Mouse (Mus musculus): ENCODE data around the gene Trcg1.

Gene Trcg1

DNA sequence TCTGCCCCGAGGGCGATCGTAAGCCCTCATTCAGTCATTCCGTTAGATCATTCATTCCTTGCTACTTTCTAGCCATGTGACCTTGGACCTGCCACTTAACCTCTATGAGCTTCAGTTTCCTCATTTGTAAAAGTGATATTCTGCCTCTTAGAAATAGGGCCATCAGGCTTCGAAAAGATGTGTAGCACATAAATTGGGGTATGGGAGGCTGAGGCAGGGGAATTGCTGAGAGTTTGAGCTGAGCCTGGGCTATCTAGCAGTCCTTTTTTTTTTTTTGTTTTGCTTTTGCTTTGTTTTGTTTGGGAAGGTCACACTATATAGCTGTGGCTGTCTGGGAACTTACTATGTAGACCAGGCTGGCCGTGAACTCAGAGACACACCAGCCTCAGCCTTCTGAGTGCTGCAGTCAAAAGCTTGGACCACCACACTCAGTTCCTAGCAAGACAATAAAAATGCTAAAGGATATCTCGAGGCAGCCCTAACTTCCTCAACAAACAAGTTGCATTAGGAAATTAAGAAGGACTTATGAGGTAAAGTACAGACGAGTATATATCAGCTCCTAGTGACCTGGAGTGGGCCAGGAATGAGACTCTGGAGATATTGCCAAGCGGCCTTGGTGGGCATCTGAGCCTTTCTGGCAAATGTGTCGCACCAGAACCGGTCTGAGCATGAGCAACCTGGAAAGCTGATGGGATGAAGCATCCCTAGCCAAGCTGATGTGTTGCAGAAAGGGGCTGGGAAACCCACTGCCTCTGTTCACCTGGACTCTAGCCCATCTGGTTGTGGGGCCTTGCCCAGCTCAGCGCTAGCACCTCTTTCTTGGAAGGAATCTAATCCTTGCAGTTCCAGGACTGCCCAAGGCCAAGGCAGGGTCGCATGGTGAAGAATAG, 26.7 kb downstream of the Trcg1 start:
- no peak for DNase-seq (ENCODE audit: low spot score)

- DNase-seq (ENCODE audit: low spot score): no peak
Measured at GRCm38 (mm10) chr9:57265125-57265524, 28.8 kb downstream of the Trcg1 start.

GRCm38 (mm10) chr9:57267421-57267820, 31.1 kb downstream of the Trcg1 start:
- DNase-seq (ENCODE audit: low spot score): no peak

- DNase-seq (ENCODE audit: low spot score): no peak
Measured at GRCm38 (mm10) chr9:57268078-57268477, 31.7 kb downstream of the Trcg1 start.

DNA sequence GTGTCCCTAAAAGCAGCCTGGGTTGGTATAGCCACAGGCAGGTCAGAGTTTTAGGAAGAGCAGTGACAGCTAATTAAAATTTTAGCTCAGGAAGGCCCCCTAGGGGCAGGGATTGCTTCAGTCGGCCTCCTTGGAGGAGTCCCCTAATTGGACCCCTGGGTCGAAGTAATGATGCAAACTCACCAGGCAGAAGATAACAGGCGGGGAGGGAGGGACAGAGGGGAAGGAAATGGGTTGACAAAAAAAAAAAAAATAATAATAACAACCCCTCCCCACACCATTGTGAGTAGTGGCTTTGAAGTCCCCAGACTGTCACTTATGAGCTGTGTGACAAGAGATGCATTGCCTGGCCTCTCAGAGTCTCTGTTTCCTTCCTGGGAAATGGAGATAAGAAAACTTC, 32.2 kb downstream of the Trcg1 start:
- DNase-seq (ENCODE audit: low spot score): no peak

DNA sequence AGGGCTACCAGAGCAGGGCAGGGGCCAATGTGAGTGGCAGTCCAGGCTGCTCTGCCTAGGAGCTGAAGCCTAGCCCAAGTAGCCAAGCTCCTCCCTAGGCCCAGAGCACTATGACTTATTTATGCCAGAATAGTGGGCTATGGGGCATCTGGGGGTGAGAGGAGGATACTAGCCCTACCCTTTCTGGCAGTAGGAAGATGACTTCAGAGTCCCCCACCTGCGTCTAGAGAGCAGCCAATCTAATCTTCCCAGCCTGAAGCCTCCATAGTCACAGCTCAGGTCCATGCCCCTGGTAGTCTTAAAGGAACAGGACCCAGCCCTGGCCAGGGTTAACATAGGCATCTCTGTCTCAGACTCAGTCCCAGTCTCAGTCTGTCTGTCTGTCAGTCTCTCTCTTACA, 33.0 kb downstream of the Trcg1 start:
- DNase-seq (ENCODE audit: low spot score): no peak

DNA sequence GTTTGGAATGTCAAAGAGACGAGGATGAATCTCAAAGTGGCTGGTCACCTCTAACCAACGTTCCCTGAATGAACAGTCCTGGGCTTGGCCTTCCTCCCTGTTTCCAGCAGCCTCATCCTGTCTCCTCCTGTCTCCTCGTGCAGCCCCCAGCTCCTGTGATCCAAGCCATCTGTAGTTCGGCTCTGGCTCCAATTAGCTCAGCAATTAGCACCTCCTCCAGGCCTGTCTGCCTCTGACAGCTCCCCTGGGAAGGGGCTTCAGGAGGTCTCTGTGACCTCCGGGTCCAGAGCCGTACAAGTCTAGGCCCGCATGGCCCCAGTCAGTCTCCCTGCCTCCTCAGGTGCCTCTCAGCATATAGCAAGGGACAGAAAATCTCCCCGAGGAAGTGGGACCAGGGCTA, 34.0 kb downstream of the Trcg1 start:
- DNase-seq (ENCODE audit: low spot score): no peak

DNA sequence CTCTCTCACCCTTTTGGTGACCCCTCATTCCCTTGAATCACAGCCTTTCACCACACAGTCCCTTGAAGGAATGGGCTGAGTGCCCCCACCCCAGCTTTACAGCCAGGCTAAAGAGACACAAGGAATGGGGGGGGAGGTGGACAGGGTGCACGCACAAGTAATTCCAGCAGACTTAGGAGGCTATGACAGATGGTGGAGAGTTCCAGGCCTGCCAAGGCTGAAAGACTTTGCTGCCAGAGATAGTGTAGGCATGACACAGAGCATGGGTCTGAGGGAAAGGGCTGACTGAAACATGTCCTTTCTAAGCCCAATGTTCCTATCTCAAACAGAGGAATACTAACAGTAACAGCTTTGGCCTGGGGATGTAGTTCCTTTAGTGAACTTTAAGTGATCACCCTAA, 34.7 kb downstream of the Trcg1 start:
- no peak for DNase-seq (ENCODE audit: low spot score)

DNA sequence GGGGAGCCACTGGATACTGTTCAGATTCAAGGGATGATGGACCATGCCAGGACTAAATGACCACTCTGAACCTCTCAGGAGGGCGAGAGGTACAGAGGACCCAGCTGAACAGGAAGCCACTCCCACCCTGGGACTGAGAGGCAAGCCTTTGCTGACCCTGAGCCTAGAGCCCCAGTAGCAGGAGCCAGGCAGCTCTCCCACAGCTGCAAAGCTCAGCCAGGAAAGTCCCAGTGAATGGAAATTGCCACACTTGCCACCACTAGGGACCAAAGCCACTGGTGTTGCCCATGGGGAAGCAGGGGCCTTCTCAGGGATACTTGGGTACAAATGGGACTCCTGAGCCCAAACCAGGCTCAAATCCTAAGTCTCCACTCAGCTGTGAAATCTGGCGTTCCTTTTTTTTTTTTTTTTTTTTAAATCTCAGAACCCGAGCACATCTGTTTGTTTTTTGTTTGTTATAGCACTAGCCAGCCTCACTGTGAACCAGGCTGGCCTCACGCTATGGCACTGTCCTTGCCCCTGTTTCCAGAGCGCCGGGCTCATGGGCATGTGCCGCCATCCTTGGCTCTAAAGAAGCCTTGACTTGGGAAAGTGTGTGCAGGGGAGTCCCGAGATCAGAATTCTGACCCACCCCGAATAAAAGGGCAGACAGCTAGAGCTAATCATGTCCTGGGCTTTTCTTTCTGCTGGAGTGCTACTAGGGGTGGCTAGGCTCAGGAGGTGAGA, 35.6 kb downstream of the Trcg1 start:
- DNase-seq (ENCODE audit: low spot score): no peak

GRCm38 (mm10) chr9:57272902-57273804, 36.8 kb downstream of the Trcg1 start:
- no peak for DNase-seq (ENCODE audit: low spot score)

GRCm38 (mm10) chr9:57273805-57274494, 37.6 kb downstream of the Trcg1 start:
- DNase-seq (ENCODE audit: low spot score): no peak

- no peak for DNase-seq (ENCODE audit: low spot score)
Measured at GRCm38 (mm10) chr9:57276311-57276710, 40.0 kb downstream of the Trcg1 start.

DNA sequence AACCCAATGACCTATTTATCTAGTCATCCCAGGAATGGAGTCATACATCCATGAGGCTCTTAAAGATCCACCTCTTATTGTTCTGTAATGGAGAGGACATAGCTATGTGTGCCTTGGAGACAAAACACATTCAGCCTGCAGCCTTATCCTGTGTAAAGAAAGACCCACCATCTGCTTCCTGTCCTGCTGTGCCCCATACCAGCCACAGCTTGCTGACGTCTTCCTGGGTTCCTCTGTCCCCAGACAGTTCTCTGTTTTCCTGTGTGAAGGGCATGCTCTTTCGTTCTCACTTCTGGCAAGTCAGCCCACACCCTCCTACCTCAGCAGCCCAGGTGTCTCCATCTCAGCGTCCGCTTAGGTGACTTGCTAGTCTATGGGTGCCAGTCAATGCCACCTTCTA, 41.9 kb downstream of the Trcg1 start:
- DNase-seq (ENCODE audit: low spot score): no peak

DNA sequence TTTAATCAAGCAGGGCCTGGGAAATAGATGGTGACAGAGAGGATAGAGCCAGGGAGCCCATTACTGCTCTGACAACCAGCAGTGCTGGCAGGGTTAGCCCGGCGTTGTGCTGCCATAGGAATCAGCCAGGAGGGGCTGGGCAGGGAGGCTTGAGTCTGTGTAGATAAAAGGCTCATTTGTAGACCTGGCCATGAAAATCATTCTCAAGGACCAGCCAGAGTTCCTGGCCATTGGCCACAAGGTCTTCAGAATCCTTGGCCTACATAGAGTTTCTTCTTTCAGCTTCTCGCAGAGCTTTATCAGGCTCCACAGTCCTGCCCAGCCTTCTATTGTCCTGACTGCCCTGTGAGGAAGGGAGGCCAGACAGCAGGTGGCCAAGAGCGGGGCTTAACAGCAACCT, 43.1 kb downstream of the Trcg1 start:
- no peak for DNase-seq (ENCODE audit: low spot score)

DNA sequence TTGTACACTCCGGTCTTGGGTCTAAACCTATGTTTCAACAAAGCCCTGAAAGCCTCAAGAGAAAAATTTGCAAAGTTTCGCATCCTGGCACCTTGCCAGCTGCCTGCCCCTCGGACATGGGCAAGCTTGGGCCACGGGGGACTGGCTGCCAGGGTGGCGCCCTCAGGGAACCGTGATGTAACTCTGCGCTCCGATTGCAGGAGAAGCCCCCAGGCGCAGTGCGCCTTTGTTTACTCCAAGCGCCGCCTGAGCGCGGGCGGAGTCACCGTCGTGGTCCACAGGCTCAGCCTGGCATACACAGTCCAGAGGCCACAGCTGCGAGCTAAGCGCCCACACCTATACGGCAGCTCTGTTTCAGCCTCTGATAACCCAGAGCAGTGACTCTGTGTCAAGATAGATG, 45.2 kb downstream of the Trcg1 start:
- no peak for DNase-seq (ENCODE audit: low spot score)

- no peak for DNase-seq (ENCODE audit: low spot score)
Measured at GRCm38 (mm10) chr9:57282686-57283085, 46.3 kb downstream of the Trcg1 start.

- DNase-seq (ENCODE audit: low spot score): no peak
Measured at GRCm38 (mm10) chr9:57283311-57283710, 47.0 kb downstream of the Trcg1 start.

- no peak for DNase-seq (ENCODE audit: low spot score)
Measured at GRCm38 (mm10) chr9:57287183-57287582, 50.8 kb downstream of the Trcg1 start.

GRCm38 (mm10) chr9:57294905-57295304, 58.5 kb downstream of the Trcg1 start:
- no peak for DNase-seq (ENCODE audit: low spot score)

- DNase-seq (ENCODE audit: low spot score): no peak
Measured at GRCm38 (mm10) chr9:57295666-57296065, 59.3 kb downstream of the Trcg1 start.

DNA sequence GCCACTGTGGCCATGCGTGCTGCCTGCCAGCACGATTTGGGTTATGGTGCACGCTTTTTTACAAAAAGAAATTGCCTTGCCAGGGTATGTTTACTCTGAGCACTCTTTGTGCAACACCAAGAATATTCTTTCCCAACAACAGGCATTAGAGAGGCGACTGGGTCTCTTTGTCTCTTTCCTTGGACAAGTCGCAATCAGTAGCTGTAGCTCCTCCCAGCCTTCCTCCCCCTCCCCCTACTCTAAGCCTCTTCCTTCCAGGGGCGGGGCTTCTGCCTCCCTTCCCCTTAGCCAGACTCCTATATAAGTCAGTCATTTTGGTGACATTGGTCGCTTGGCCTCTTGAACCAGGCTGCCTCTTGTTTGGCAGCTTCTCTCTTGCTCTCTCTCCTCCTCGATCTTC, 59.9 kb downstream of the Trcg1 start:
- DNase-seq (ENCODE audit: low spot score): no peak

DNA sequence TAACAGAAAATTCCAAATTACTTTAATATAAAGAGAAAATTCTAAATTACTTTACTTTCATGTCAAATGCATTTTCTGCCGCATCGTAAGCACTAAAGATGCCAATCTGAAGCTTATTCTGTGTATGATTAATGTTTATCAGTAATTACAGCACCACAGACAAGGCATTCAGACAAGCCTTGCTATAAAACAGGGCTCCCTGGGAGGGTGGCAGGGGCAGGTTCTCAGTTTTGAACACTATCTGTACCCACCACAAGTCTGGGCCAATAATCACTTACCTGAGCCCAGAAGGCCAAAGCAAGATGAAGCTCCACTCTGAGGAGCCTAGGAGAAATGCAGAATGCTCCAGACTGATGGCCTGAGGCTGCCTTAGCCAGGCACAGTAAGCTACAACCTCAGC, 61.6 kb downstream of the Trcg1 start:
- DNase-seq (ENCODE audit: low spot score): no peak

Measured in left cerebral cortex, adult 11 months (tissue).